Mouse (Mus musculus): ENCODE measurements around the gene Trim63.

The Trim63 gene

DNA sequence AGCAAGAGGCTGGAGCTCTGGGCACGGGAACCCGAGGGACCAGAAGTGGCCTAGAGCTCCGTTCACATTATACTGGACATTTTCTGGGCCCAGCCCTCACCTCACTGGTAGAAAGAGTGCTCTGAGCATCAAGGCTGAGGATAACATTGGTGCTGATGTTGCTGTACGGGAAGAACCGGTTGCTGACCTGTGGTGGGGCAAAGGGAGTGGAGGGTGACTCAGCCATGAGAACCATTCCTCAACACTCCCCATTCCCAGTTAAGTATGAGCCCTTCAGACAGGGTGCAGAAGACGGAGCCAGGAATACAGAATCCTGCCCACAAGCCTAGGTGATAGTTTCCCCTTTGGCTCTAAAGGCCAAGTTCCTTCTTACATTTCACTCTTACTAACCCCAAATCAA is 44.7 kb downstream of the Trim63 start:
- TF ChIP-seq POU5F1 (IDR thresholded peaks at IDR 0.05; ENCODE audit: borderline replicate concordance, low read length): no peak
- no peak for TF ChIP-seq CTCF (conservative IDR thresholded peaks at IDR 0.05; ENCODE audit: low read length)
- no peak for TF ChIP-seq NANOG (IDR thresholded peaks at IDR 0.05; ENCODE audit: borderline replicate concordance, low read length)
- no peak overlapping the region for H3K4me3 ChIP-seq (replicated peaks; ENCODE audit: low read length)
- H3K36me3 ChIP-seq (ENCODE audit: insufficient read depth, low read length): no peaks in the 10 kb centered on the region

GRCm38 (mm10) chr4:134361215-134361614 is 46.3 kb downstream of the Trim63 start:
- H3K27me3 ChIP-seq (ENCODE audit: insufficient read depth, low read length): peaks cover 16% of the 10 kb centered on the region
- TF ChIP-seq CTCF (conservative IDR thresholded peaks at IDR 0.05; ENCODE audit: low read length) (no peak), NANOG (IDR thresholded peaks at IDR 0.05; ENCODE audit: borderline replicate concordance, low read length) (no peak)
- H3K36me3 ChIP-seq (ENCODE audit: insufficient read depth, low read length): no peaks in the 10 kb centered on the region
- H3K9me3 ChIP-seq (ENCODE audit: low read length): no peaks in the 10 kb centered on the region
- H3K4me3 ChIP-seq (replicated peaks; ENCODE audit: low read length): no peak overlapping the region
- H3K4me1 ChIP-seq (replicated peaks; ENCODE audit: low read depth, low read length): peaks cover 61% of the 10 kb centered on the region

More for the DNA sequence above, 44.7 kb downstream of the Trim63 start:
- Histone ChIP-seq H3K27me3 (ENCODE audit: insufficient read depth, low read length) (peaks cover 5% of the 10 kb centered on the region; the same call in 1 of the 2 replicates), H3K4me1 (replicated peaks; ENCODE audit: low read depth, low read length) (peaks cover 63% of the 10 kb centered on the region), H3K9me3 (ENCODE audit: low read length) (no peaks in the 10 kb centered on the region)

- Histone ChIP-seq H3K4me3 (replicated peaks; ENCODE audit: low read length) (no peak overlapping the region), H3K27me3 (ENCODE audit: insufficient read depth, low read length) (peaks cover 15% of the 10 kb centered on the region), H3K4me1 (replicated peaks; ENCODE audit: low read depth, low read length) (peaks cover 53% of the 10 kb centered on the region), H3K9me3 (ENCODE audit: low read length) (no peaks in the 10 kb centered on the region), H3K36me3 (ENCODE audit: insufficient read depth, low read length) (no peaks in the 10 kb centered on the region)
- no peak for TF ChIP-seq CTCF (conservative IDR thresholded peaks at IDR 0.05; ENCODE audit: low read length)
- no peak for TF ChIP-seq NANOG (IDR thresholded peaks at IDR 0.05; ENCODE audit: borderline replicate concordance, low read length)
- TF ChIP-seq POU5F1 (IDR thresholded peaks at IDR 0.05; ENCODE audit: borderline replicate concordance, low read length): no peak
Observed at GRCm38 (mm10) chr4:134362124-134362523, 47.2 kb downstream of the Trim63 start.

- Histone ChIP-seq H3K4me1 (replicated peaks; ENCODE audit: low read depth, low read length) (peaks cover 50% of the 10 kb centered on the region), H3K36me3 (ENCODE audit: insufficient read depth, low read length) (no peaks in the 10 kb centered on the region), H3K4me3 (replicated peaks; ENCODE audit: low read length) (peak overlapping the region; percentile 27; the same call in 1 of the 2 replicates), H3K27me3 (ENCODE audit: insufficient read depth, low read length) (peaks cover 13% of the 10 kb centered on the region; the same call in 1 of the 2 replicates), H3K9me3 (ENCODE audit: low read length) (no peaks in the 10 kb centered on the region)
- TF ChIP-seq CTCF (conservative IDR thresholded peaks at IDR 0.05; ENCODE audit: low read length) (no peak), NANOG (IDR thresholded peaks at IDR 0.05; ENCODE audit: borderline replicate concordance, low read length) (no peak), POU5F1 (IDR thresholded peaks at IDR 0.05; ENCODE audit: borderline replicate concordance, low read length) (no peak)
Observed at GRCm38 (mm10) chr4:134362586-134362985, 47.7 kb downstream of the Trim63 start.

DNA sequence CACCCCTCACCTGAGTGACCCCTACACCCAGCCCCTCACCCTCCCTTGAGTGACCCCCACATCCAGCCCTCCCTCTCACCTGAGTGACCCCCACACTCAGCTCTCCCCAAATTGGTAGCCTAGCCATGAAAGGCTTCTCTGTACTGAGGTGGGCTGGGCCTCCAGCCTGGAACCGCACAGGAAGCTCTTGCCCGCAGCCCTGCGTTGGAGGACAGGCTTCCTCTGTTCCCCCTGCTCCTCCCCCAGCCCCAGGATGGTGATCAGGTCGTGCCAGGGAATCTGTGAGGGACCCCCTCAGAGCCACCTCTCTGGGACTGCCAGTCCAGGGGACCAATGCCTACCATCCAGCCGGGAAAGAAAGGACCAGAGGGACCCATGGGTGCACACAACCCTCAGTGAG is 50.4 kb downstream of the Trim63 start:
- TF ChIP-seq CTCF (conservative IDR thresholded peaks at IDR 0.05; ENCODE audit: low read length) (no peak), NANOG (IDR thresholded peaks at IDR 0.05; ENCODE audit: borderline replicate concordance, low read length) (no peak), POU5F1 (IDR thresholded peaks at IDR 0.05; ENCODE audit: borderline replicate concordance, low read length) (no peak)
- peaks cover 33% of the 10 kb centered on the region for H3K27me3 ChIP-seq (ENCODE audit: insufficient read depth, low read length)
- no peak overlapping the region for H3K4me3 ChIP-seq (replicated peaks; ENCODE audit: low read length)
- H3K9me3 ChIP-seq (ENCODE audit: low read length): no peaks in the 10 kb centered on the region
- H3K36me3 ChIP-seq (ENCODE audit: insufficient read depth, low read length): no peaks in the 10 kb centered on the region
- peaks cover 54% of the 10 kb centered on the region for H3K4me1 ChIP-seq (replicated peaks; ENCODE audit: low read depth, low read length)

- no peaks in the 10 kb centered on the region for H3K36me3 ChIP-seq (ENCODE audit: insufficient read depth, low read length)
- no peaks in the 10 kb centered on the region for H3K9me3 ChIP-seq (ENCODE audit: low read length)
- H3K4me3 ChIP-seq (replicated peaks; ENCODE audit: low read length): peak overlapping the region; percentile 83
- H3K4me1 ChIP-seq (replicated peaks; ENCODE audit: low read depth, low read length): peaks cover 69% of the 10 kb centered on the region
- H3K27me3 ChIP-seq (ENCODE audit: insufficient read depth, low read length): peaks cover 42% of the 10 kb centered on the region
- TF ChIP-seq CTCF (conservative IDR thresholded peaks at IDR 0.05; ENCODE audit: low read length) (no peak), NANOG (IDR thresholded peaks at IDR 0.05; ENCODE audit: borderline replicate concordance, low read length) (no peak), POU5F1 (IDR thresholded peaks at IDR 0.05; ENCODE audit: borderline replicate concordance, low read length) (no peak)
Observed at GRCm38 (mm10) chr4:134370649-134371221, 55.8 kb downstream of the Trim63 start.

DNA sequence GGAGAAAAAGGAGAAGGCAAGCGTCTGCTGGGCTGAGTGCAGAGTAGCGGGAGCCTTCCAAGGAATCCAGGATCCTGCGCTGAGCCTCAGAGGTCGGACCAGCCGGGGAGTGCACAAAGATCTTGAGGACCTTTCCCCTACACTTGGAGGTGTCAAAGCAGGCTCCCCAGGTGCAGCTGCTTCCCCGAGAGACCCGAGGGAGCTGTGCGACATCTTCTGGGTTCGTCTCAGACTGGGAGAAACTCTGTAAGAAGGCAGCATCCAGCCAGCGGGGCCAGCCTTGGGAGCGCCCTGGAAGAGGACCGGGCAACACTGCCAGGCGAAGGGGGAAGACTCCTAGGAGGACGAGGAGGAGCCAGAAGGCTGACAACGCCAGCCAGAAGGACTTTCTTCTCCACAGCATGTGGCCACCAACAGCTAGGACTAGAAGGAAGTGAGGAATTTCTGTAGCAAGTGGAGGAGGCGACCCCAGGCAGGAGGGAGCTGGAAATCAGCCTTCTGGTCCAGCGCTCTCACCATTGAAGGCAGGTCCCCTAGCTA is 56.5 kb downstream of the Trim63 start:
- Histone ChIP-seq H3K9me3 (ENCODE audit: low read length) (no peaks in the 10 kb centered on the region), H3K27me3 (ENCODE audit: insufficient read depth, low read length) (peaks cover 40% of the 10 kb centered on the region), H3K4me3 (replicated peaks; ENCODE audit: low read length) (peak overlapping the region; percentile 83), H3K36me3 (ENCODE audit: insufficient read depth, low read length) (no peaks in the 10 kb centered on the region), H3K4me1 (replicated peaks; ENCODE audit: low read depth, low read length) (peaks cover 72% of the 10 kb centered on the region)
- TF ChIP-seq CTCF (conservative IDR thresholded peaks at IDR 0.05; ENCODE audit: low read length) (no peak), NANOG (IDR thresholded peaks at IDR 0.05; ENCODE audit: borderline replicate concordance, low read length) (no peak), POU5F1 (IDR thresholded peaks at IDR 0.05; ENCODE audit: borderline replicate concordance, low read length) (no peak)

DNA sequence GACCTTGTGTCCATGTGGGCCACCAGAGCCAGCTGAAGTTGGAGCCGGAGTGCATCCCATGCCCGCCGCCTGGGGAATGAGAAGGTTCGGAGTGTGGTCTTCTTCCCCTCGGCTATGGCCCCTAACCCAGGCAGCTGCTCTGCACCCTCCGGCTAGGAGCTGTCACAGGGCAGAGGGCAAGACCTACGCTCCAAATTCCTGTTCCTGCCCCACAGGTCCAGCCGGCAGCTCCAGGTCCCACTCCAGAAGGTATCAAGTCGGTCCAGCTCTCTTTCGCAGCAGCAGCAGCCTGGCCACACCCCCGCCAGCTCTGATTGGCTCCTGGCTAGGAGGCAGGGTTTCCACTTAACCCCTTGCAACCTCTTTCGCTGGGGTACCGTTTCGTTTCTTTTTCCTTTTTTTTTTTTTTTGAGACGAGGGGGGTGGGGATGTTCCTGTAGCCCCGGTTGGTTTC is 57.4 kb downstream of the Trim63 start:
- peak overlapping the region; percentile 83 for H3K4me3 ChIP-seq (replicated peaks; ENCODE audit: low read length)
- peaks cover 40% of the 10 kb centered on the region for H3K27me3 ChIP-seq (ENCODE audit: insufficient read depth, low read length)
- no peaks in the 10 kb centered on the region for H3K9me3 ChIP-seq (ENCODE audit: low read length)
- H3K4me1 ChIP-seq (replicated peaks; ENCODE audit: low read depth, low read length): peaks cover 80% of the 10 kb centered on the region
- TF ChIP-seq POU5F1 (IDR thresholded peaks at IDR 0.05; ENCODE audit: borderline replicate concordance, low read length) (no peak), NANOG (IDR thresholded peaks at IDR 0.05; ENCODE audit: borderline replicate concordance, low read length) (no peak), CTCF (conservative IDR thresholded peaks at IDR 0.05; ENCODE audit: low read length) (no peak)
- no peaks in the 10 kb centered on the region for H3K36me3 ChIP-seq (ENCODE audit: insufficient read depth, low read length)

Data from E14TG2a.4 (cell line).